Mouse (Mus musculus) embryonic facial prominence, embryonic 10.5 days (tissue): Measurements from ENCODE around the gene As3mt. TPM values are rescaled to one million over a fixed set of nuclear protein-coding genes. Genes with fewer than 3 reads are reported as not detected.
"Not testable (repeated sequence)": the region's sequence is repeated elsewhere in the genome, so short reads cannot be mapped to it uniquely, and the experiment has no call there.

Experiments
- DNase-seq: peaks from one replicate; pipeline ENCODE4 v3.0.0-alpha.2; 2017; ENCODE audit warnings: low spot score
- H3K27ac ChIP-seq: fragments of 300-500 bp; sonication (generic); replicated peaks from 2 replicates; pipeline ENCODE4 v1.5.1; 2016; ENCODE audit warnings: mild to moderate bottlenecking
- H3K27me3 ChIP-seq: fragments of 300-500 bp; sonication (generic); replicated peaks from 2 replicates; pipeline ENCODE4 v1.6.1; 2016; ENCODE audit warnings: low read depth, mild to moderate bottlenecking; ENCODE audit not compliant: poor library complexity, severe bottlenecking
- H3K36me3 ChIP-seq: fragments of 300-500 bp; sonication (generic); replicated peaks from 2 replicates; pipeline ENCODE4 v1.6.1; 2016; ENCODE audit warnings: mild to moderate bottlenecking, moderate library complexity
- H3K4me1 ChIP-seq: fragments of 300-500 bp; sonication (generic); 2 replicates; pipeline ENCODE4 v1.6.1; 2016
- H3K4me3 ChIP-seq: fragments of 300-500 bp; sonication (generic); 2 replicates; pipeline ENCODE4 v1.5.1; 2016; ENCODE audit warnings: mild to moderate bottlenecking, moderate library complexity
- H3K9me3 ChIP-seq: fragments of 300-500 bp; sonication (generic); 2 replicates; pipeline ENCODE4 v1.6.1; 2016; ENCODE audit warnings: mild to moderate bottlenecking
- WGBS: fragments of 180-500 bp; shearing (Covaris S2); methylation state at CpG from one replicate; pipeline ENCODE4 v1.1.7; 2016; 5-methylcytosine and 5-hydroxymethylcytosine counted together
- polyA plus RNA-seq: library from polyadenylated mRNA; unstranded; fragments of >200 nt; fragmentation: Nextera tagmentation; extraction: Ambion mirVana; gene quantifications from 2 replicates; pipeline ENCODE4 v1.2.1, GENCODE M21; 2016

As3mt gene
- polyA plus RNA-seq, 1 experiment from 2014 or later: 31.8 TPM

- DNase-seq: no peak
- no peaks in the 10 kb centered on the region for H3K27me3 ChIP-seq
- H3K9me3 ChIP-seq: no peaks in the 10 kb centered on the region
- no peaks in the 10 kb centered on the region for H3K36me3 ChIP-seq
- WGBS: 78% methylated on average over 3 of the region's 3 CpGs
- H3K4me1 ChIP-seq: peaks cover 6% of the 10 kb centered on the region
- H3K4me3 ChIP-seq: no peak overlapping the region
- no peak overlapping the region for H3K27ac ChIP-seq
Measured at GRCm38 (mm10) chr19:46776850-46777249, 69.6 kb downstream of the As3mt start.

- Histone ChIP-seq H3K9me3 (no peaks in the 10 kb centered on the region), H3K36me3 (no peaks in the 10 kb centered on the region), H3K27ac (no peak overlapping the region), H3K4me3 (no peak overlapping the region), H3K27me3 (no peaks in the 10 kb centered on the region), H3K4me1 (no peaks in the 10 kb centered on the region; the same call in 1 of the 2 replicates)
- WGBS: 67% methylated on average over 12 of the region's 12 CpGs
- no peak for DNase-seq
Measured at GRCm38 (mm10) chr19:46777928-46778680, 70.8 kb downstream of the As3mt start.

- 91% methylated on average over 1 of the region's 1 CpGs for WGBS
- not testable (repeated sequence) for H3K27ac ChIP-seq, H3K4me1 ChIP-seq, DNase-seq, H3K36me3 ChIP-seq, H3K9me3 ChIP-seq, H3K27me3 ChIP-seq, H3K4me3 ChIP-seq
Measured at GRCm38 (mm10) chr19:46779130-46779529, 71.9 kb downstream of the As3mt start.

GRCm38 (mm10) chr19:46784038-46784437 lies 76.8 kb downstream of the As3mt start:
- Histone ChIP-seq H3K4me3 (no peak overlapping the region), H3K27me3 (no peaks in the 10 kb centered on the region), H3K27ac (no peak overlapping the region), H3K36me3 (no peaks in the 10 kb centered on the region), H3K4me1 (no peaks in the 10 kb centered on the region), H3K9me3 (no peaks in the 10 kb centered on the region)
- no peak for DNase-seq
- 71% methylated on average over 5 of the region's 5 CpGs for WGBS

- Histone ChIP-seq H3K27me3 (no peaks in the 10 kb centered on the region), H3K36me3 (no peaks in the 10 kb centered on the region), H3K9me3 (no peaks in the 10 kb centered on the region), H3K4me3 (no peak overlapping the region), H3K27ac (no peak overlapping the region), H3K4me1 (no peaks in the 10 kb centered on the region)
- 91% methylated on average over 6 of the region's 6 CpGs for WGBS
- no peak for DNase-seq
Measured at GRCm38 (mm10) chr19:46784502-46784901, 77.2 kb downstream of the As3mt start.

- Histone ChIP-seq H3K9me3 (no peaks in the 10 kb centered on the region), H3K27me3 (no peaks in the 10 kb centered on the region), H3K4me1 (no peaks in the 10 kb centered on the region), H3K4me3 (no peak overlapping the region), H3K36me3 (no peaks in the 10 kb centered on the region), H3K27ac (no peak overlapping the region)
- no peak for DNase-seq
- 94% methylated on average over 4 of the region's 4 CpGs for WGBS
Measured at GRCm38 (mm10) chr19:46785633-46786032, 78.4 kb downstream of the As3mt start.

- H3K27me3 ChIP-seq: no peaks in the 10 kb centered on the region
- no peaks in the 10 kb centered on the region for H3K9me3 ChIP-seq
- no peak overlapping the region for H3K4me3 ChIP-seq
- no peaks in the 10 kb centered on the region for H3K36me3 ChIP-seq
- peaks cover 15% of the 10 kb centered on the region for H3K4me1 ChIP-seq
- H3K27ac ChIP-seq: no peak overlapping the region
- no peak for DNase-seq
- 88% methylated on average over 1 of the region's 1 CpGs for WGBS
Measured at GRCm38 (mm10) chr19:46789782-46790181, 82.5 kb downstream of the As3mt start.

Other genes with a start within 250 kb of the As3mt start
- 19.5 and 20.9 TPM in 2 replicates for gene Trim8, start 205.8 kb upstream of the As3mt start, polyA plus RNA-seq
- gene Arl3, start 134.3 kb upstream of the As3mt start, polyA plus RNA-seq: 196 and 200 TPM in 2 replicates
- 21.0 and 22.6 TPM in 2 replicates for gene Sfxn2, start 134.1 kb upstream of the As3mt start, polyA plus RNA-seq
- gene Wbp1l, start 108.4 kb upstream of the As3mt start, polyA plus RNA-seq: 50.8 and 57.3 TPM in 2 replicates
- gene Cyp17a1, start 34.3 kb upstream of the As3mt start, polyA plus RNA-seq: not detected in 2 replicates
- 13.6 and 15.5 TPM in 2 replicates for gene Borcs7, start 17.6 kb upstream of the As3mt start, polyA plus RNA-seq
- gene Cnnm2, start 54.1 kb downstream of the As3mt start, polyA plus RNA-seq: 2.3 and 3.0 TPM in 2 replicates